Mouse (Mus musculus) fibroblast of lung, adult 2 months (primary cell): ENCODE data around the gene Mthfd1l.

Experiments
- DNase-seq: peaks from one replicate; pipeline ENCODE4 v3.0.0-alpha.2; 2011; ENCODE audit warnings: low read depth

Gene Mthfd1l

DNA sequence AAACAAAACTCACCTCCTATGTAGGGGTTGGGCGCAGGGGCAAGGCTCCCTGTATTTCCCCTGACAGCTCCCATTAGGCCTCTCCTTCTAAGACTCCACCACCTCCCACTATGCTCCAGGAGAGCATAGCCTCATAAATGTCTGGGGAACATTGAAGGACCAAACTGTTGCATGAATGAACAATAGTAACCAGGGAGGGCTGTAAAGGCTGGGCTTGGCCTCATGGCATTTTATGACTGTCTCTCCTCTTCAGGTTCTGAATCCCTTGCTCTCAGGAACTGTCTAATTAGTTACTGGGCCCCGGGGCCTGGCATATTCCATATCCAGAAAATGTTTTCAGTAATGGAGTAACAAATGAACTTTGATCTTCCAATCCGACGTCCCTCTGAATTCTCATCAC lies 112.0 kb downstream of the Mthfd1l start:
- no peak for DNase-seq

DNA sequence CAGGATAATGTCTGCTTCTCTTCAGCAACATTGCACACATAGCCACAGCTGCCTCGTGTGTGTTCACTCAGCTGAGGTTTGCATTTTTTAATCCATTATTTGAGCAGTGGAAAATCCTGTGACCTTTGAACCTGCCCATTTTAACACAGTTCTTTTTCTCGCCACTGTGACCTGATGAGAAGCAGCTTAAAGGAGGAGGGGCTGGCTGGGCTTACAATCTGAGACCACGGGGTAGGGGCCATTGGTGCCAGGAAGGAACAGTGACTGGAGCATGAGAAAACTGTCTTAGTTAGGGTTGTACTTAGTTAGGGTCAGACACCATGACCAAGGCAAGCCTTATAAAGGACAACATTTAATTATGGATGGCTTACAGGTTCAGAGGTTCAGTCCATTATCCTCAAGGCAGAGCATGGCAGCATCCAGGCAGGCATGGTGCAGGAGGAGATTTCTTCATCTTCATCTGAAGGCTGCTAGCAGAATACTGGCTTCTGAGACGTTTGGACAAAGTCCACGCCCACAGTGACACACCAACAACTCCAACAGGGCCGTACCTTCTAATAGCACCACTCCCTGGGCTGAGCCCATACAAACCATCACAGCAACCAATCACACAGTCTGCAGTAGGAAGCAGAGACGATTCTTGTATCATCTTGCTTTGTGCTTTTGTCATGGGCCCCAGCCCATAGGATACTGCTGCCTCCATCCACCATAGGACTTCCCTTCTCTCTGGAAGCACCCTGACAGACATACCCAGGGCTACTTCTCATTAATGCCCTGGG lies 112.6 kb downstream of the Mthfd1l start:
- no peak for DNase-seq

DNA sequence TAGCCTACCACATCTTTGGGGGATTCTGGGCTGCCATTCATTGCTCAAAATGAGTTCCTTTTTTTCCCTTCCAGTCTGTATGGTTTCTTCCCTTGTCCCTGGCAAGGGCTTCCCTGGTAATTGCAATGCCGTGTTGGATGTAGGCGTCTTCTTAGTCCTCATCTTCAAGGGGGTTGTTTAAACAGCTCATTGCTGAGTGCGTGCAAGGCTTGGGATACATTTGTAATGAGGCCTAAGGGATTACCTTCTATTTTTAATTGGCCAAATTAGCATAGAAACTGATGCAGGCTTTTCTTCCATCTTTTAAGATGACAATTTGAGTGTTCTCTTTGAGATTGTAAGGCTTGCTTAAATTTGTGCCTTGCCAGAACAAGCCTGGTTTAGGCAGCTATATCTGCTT lies 114.6 kb downstream of the Mthfd1l start:
- no peak for DNase-seq

DNA sequence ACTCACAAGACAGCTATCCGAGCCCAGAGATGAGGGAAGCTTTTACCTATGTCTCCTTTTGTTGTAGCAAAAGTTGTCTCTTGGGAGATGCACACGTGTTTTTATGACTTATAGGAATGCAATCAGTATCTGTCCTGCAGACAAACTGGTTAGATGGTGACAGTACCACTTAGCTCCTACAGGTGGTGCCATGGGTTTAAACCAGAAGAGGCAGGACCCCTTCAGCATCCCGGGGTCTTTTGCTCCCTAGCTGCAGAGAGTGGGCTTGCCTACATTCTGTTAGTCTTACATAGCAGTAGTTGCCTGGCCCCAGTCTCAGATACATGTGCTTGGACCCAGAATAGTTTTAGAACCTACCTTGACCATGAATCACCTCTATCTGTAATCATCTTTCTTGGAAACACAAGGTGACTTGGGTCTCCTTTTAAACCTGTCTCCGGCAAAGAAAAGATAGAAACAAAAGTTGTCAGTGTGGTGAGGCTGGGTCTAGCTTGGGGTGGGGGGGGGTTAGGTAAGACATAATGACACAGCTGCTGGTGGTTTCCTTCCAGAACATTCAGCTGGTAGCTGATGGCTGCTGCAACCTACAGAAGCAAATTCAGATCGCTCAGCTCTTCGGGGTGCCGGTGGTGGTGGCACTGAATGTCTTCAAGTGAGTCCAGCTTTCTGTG lies 116.0 kb downstream of the Mthfd1l start:
- DNase-seq = no peak

DNA sequence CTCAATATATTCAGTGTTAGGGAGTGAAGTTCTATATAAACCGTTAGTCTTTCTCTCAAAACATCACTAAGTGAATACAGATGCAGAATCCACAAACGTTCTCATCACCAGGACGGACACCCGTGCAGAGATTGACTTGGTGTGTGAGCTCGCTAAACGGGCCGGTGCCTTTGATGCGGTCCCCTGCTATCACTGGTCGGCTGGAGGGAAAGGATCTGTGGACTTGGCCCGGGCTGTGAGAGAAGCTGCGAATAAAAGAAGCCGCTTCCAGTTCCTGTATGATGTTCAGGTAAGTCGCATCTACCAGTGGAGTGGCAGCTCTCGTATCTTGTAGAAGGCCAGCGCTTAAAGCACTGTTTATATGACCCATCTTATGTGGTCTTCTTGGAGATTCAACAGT lies 117.0 kb downstream of the Mthfd1l start:
- no peak for DNase-seq

DNA sequence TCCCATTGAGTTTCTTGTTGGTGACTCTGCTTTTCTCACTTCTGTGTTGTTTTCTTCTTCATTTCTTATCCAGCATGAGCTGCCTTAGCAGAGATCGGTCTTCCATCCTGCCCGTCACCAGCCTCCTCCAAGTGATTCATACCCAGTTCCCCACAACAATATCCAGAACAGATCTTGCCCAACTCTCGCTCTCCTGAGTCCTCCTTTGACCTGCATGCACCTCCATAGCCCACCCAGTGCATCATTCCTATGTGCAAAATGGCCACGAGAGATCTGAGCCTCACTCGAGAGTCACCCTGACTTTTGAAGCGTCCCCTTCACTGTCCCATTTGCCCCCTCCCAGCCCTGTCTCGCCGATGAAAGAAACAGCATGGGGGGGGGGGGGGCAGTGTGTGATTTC lies 120.1 kb downstream of the Mthfd1l start:
- no peak for DNase-seq

DNA sequence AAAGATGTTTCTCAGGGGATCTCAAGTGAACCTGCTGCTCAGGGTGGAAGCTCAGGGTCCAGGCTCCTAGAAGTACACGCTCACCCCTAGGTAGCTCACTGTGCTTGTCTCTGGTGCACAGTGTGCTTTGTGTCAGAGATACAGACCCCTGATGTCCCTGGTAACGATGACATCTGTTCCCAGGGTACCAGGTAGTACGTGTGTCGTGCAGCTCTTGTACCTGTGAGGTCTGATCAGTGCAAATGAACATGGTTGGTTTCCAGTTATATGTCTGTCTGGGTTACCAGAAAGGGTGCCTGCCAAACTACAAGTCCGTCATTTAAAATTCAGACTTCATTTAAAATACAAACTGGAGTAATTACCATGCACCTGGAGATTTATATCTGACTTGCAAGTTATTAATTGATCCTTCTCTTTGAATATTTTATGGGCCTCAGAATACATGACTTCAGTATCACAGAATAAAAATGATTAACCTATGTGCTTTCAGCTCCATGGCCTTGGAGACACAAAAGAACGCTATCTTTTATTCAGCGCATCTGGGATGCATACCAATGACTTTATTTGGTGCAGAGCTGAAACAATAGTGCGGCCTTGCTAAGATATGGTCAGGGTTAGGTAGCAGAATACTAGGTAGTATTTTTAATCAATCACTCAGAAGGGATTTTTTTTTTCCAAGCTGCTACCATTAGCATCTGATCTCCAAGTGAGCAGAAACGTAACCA lies 121.3 kb downstream of the Mthfd1l start:
- no peak for DNase-seq

DNA sequence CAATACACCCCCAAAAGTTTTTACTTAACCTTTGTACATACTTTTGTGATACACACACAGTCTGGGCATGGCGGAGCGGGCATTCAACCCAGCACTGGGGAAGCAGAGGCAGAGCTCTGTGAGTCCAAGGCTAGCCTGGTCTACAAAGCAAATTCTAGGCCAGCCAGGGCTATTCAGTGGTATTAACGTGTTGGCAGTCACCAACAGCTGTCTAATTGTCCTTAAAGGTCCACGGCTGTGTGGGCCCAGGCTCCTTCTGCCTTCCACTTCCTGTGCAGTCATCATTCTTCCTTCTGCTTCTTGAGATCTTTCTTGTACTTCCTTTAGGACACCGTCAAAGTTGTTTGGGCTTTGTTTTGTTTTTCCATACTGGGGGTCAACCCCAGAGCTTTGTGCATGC lies 123.2 kb downstream of the Mthfd1l start:
- no peak for DNase-seq

DNA sequence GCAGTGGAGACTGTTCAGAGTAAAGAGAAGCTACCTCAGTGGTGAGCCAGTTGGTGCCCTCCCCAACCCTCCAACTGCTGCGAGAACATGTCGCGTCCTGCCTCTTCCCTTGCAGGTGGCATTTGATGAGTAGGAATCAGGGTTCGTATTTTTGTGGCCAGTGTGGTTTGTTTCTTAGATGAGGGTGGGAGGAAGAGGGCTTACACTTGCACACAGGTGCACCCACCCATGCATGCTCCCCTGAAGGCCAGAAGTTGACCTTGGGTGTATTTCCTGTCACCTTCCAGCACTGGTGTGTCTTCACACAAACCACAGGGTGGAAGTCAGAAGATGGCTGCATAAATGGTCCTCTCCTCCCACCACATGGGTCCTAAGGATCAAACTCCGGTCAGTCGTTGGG lies 127.1 kb downstream of the Mthfd1l start:
- no peak for DNase-seq

DNA sequence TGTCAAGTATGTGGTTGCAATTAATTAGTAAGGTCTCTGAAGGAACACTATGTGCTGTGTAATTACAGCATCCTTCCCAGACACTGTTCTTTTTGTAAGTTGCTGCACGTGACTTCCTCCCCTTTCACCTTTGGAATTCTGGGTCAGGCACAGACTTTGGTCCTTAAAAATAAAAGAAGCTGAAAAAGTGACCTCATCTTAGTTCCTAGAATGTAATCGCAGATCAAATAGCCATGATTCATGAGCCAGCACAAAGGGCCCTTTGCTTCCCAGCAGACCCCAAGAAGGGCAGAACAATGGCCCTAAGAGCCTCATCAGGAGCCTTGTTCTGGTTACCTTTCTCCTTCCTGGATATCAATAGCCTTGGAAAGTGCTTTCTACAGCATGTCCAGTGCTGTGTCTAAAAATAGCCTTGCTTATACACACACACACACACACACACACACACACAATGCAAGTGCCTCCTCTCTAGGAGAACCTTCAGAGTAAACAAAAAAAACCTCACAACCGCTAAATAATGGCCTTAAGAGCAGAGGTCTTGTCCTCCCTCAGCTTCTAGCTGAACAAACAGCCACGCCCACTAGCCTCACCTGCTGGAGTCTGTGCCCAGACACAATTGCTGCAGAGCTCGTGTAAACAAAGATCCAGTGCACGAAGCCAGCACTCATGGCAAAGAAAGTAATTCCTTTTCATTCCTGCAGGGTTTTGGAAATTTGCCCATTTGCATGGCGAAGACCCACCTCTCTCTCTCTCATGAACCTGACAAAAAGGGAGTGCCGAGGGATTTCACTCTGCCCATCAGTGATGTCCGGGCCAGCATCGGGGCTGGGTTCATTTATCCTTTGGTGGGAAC lies 133.0 kb downstream of the Mthfd1l start:
- DNase-seq = no peak

DNA sequence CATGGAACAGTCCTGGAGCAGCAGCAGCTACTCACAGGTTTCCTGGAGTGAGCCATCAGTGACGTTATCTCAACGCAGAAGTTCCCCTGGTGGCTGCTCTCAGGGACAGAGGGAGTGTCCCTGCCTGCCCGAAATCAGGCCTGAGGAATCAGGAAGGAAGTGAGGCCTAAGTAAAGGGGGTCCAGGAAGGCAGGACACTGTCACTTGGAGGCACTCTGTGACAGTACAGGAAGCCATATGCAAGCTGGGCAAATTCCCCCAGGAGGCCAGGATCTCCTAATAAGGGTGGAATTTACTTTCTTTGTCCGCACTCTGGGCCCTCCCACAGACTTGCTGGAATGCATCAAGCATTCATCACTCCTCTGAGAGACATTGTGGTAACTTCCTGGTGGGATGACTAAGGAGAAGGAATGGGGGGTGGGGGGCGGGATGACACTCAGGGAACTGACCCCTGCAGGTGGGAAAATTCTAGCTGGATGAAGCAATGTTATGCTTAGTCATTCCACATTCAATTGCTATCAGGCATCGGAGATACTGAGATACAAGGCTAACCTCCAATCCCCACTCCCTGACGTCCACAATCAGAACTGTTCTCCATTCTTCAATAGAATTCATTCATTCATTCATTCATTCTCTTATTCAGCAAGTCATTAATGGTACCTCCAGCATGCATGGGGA lies 134.9 kb downstream of the Mthfd1l start:
- DNase-seq = no peak

DNA sequence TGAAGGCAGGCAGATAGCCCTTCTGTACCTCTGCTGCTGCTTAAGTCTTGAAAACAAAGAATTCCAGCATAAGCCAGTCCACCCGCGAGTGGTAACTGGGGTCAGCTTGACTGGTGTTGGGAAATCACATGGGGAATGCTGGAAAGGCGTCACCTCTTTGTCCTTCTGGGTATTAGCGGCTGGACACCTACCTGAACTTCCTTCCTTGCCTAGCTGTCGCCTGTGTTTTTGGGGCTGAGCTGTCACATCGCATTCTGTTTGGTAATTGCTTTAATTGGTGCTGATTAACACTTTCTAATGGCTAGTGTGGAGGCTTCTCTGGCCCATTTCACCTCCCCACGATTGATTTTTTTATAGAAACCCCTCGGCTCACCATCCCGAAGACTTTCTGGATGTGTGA lies 135.5 kb downstream of the Mthfd1l start:
- no peak for DNase-seq

DNA sequence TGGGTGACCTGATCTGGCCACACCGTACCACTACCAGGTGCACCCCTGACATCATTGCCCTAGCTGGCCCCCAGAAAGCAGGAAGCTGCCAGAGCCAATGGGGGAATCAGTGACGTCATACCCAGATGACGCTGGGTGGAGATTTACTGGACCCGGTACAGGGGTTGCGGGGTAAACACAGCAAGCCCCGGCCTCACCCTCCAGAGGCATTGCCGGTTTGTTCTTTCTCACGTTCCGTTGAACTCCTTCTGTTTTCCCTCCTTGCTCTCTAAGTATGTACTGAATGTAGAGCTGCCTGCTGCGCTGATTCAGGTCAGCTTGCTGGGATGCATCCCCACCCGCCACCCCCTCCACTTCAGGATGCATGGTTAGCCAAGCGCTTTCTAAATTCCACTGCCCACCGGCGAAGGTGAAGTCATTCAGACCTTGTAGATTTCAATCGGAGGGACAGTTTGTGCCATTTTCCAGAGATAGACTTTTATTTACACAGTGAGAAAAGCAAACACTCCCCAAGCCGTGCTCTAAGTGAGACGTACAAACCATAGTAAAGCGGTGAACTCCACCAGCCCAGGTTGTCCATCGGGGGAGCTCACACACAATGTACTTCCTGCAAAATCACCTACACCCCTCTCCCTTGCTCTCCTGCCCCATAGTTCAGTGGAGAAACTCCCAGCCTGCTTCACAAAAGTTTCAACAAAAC lies 138.3 kb downstream of the Mthfd1l start:
- DNase-seq = no peak

DNA sequence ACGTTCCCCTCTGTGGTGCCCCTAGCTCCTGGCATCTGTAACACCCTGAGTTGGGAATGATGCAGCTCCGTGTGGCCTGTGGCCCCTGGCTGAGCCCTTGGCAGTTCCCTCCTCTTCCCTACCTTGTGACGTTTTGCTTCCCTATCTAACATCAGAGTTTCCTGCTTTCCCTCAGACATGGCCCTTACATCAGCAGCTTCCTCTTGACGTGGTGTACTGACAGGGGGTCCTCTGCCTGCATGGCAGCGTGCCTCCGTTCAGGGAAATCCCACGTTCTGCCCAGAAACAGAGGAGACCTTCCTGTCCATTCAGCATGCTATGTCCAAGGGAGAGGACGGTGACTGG lies 138.8 kb downstream of the Mthfd1l start:
- no peak for DNase-seq

DNA sequence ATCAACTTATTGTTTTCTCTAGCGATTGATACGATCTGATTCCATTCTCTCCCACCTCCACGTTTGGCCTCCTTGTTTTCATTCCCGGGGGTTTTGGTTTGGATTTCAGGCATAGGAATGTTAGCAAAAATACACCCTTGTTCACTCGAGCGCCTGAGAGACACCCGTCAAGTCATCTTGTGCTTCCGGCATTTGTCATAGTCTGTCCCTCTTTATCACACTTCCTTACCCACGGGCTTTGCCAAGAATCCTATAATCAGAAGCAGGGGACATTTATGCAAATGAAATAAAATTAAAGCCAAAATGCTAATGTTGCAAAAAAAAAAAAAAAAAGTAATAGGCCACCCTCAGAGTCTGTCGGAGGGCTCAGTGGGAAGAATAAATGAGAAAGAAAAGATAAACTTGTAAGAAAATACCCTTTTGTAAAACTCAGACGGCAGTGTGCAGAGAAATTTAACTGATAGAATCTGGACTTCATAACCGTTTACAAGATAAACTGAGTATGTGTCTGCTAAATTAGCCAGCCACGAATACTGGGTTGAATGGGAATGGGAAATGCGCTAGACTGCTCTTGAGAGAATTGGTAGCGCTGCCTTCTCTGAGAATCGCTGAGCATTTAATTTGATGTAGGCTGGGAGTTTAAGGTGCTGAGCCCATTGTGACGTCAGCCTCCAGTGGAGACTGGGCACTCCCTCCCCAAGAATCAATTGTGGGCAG lies 139.9 kb downstream of the Mthfd1l start:
- no peak for DNase-seq

DNA sequence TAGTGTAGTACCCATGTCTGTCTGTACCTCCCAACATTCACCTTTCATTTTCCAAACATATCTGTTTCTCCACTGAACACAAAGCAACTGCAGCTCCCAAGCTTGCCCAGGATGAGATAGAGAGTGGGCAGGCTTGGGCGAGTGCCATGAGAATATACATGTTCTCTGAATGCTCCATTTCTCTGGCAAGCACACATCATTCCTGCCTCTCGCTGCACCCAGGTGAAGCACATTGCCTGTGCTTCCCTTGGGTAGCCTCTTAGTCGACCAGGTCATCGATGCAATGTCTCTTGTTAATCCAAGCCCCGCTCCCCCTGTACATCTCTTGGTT lies 140.4 kb downstream of the Mthfd1l start:
- DNase-seq = no peak

DNA sequence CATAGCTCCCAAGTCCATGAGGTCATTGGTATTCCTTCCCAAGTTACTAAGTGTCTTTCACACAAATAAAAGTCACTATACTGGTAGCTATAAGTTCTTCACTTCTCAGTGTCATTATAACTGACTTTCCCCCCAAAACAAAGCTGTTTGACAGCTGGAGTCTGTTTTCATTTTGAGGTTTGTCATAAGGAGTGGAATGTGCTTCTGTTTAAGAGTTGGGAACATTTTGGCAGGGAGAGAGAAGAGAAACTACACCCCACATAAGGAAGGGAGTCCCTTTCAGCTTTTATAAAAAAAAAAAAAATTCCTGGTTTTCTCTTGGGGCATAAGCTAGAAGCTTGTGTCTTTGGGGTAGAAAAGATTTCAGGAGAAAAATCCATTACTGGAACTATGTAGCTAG lies 143.7 kb downstream of the Mthfd1l start:
- DNase-seq = no peak

DNA sequence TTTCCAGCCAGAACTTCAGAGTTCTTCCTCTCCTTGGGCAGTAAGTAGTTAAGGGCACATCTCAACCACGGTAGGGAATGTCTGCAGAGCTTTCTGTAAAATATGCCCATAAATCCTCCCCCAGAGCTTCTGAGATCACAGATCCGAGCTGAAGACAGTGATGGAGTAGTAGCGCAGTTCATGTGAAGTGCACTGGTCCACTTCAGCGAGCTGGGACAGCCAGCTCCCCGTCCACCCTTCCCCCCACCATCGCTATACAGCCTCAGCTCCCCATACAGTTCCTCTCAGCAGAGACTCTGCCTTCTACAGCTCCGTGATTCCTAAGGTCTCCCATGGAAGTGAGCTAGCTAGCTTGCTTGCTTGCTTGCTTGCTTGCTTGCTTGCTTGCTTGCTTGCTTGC lies 144.2 kb downstream of the Mthfd1l start:
- no peak for DNase-seq

DNA sequence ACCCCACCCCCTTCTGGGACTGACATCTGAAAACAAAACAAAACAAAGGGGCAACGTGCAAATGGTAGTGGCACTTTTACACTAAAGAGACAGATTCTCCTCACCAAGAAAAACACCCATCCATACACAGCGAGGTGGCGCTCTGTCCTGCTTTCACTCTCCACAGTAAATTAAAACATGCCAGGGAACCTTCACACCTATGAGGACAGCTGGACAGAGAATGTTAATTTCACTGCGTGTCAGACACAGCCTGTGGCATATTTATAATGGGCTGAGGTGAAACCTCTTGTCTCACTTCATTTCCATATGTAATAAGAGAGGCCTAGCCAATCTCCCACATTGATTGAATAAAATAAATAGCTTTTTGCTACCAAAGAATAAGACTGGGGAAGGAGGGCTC lies 146.4 kb downstream of the Mthfd1l start:
- no peak for DNase-seq

DNA sequence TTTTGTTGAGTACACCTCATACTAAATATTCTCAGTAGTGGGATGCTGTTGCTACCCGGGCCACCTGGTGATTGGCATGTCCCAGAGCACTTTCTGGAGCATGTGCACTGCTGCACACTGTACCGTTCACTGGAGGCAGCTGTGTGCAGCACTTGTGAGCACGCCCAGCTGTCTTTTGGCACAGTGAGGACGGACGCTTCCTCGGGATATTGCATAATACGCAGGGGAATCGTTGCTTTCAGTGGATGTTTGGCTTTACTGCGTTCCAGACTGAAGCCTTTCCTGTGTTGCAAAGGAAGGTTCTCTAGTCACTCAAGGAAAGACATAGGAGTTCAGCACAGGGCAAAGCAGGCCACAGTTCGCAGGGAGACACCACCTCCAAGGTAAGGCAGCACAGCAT lies 147.8 kb downstream of the Mthfd1l start:
- DNase-seq = no peak

DNA sequence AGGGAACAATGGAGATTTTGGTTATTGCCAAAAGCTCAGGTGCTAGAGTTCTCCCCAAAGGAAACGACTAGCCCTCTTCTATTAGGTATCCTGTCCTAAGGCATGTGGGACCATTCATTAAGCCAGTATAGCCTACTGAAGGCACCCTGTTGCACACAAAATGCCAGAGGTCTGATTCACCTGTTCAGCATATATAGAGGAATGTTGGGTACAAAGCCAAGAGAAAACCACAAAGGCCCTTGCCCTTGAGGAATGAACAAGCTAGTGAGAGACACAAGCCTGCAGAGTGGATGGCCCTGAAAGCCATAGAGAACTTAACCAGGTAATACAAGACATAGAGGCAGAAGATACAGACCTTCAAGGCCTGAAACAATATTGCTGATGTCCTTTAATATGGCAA lies 148.3 kb downstream of the Mthfd1l start:
- no peak for DNase-seq
